Mouse (Mus musculus) bone marrow macrophage, adult 2 months (primary cell): ENCODE measurements around the gene Tbc1d21.

ENCODE experiments used
- CTCF ChIP-seq: IDR thresholded peaks from 2 replicates; pipeline ENCODE4 v1.5.1; 2012; ENCODE audit warnings: low read depth, mild to moderate bottlenecking, low read length, moderate library complexity
- POLR2A ChIP-seq: IDR thresholded peaks from 2 replicates; pipeline ENCODE4 v1.6.1; 2012; ENCODE audit warnings: mild to moderate bottlenecking, low read depth, low read length, borderline replicate concordance

DNA sequence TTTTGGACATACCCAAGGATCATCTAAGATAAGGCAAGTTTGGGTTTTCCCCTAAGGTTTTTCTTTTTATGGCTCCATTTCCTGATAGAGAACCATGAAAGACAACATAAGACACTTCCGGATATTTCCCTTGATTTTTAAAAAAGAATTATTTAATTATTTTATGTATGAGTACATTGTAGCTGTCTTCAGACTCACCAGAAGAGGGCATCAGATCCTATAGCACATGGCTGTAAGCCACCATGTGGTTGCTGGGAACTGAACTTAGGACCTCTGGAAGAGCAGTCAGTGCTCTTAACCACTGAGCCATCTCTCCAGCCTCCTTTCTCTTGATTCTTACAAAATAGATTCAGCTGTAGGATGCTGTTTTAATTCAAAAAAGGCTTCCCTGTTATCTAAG, 28.5 kb downstream of the Tbc1d21 start:
- TF ChIP-seq POLR2A (no peak), CTCF (no peak)
